Mouse (Mus musculus) embryo, embryonic 10.5 days (tissue): ENCODE results near the gene Prrx1.
A peak's percentile ranks its signal among the peaks of the same experiment; 100 is the strongest.

ENCODE experiments used
- DNase-seq: peaks from one replicate; pipeline ENCODE4 v3.0.0-alpha.2; 2015; ENCODE audit warnings: low spot score

Gene Prrx1

GRCm38 (mm10) chr1:163313101-163313773 lies at the start of gene Prrx1:
Prrx1 (minus strand) TSS chr1:163313710.
- DNase-seq, result peak; percentile 85

- DNase-seq, result no peak
These were observed 48.7 kb upstream of the Prrx1 start for GRCm38 (mm10) chr1:163362202-163362601.

DNA sequence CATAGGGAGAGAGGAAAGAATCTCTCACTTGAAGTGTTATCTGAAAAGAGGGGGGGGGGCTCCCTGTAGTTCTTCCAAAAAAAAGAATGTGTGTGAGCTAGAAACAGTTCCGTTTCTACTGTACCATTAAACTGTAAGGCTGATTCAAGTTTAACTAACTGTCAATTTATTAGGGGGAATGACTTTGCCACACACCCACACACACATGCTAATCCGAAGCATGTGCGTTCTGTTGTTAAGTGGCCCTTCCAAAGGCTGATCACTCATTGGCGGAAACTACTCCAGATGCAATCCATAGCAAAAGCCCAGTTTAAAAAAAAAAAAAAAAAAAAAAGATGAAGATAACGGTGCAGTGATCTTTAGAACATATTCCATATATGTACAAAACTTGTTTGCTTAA lies 47.9 kb upstream of the Prrx1 start:
- DNase-seq, result no peak

GRCm38 (mm10) chr1:163360796-163361195 lies 47.3 kb upstream of the Prrx1 start:
- no peak for DNase-seq

- no peak for DNase-seq
These were observed 46.0 kb upstream of the Prrx1 start for GRCm38 (mm10) chr1:163359521-163359920.

DNA sequence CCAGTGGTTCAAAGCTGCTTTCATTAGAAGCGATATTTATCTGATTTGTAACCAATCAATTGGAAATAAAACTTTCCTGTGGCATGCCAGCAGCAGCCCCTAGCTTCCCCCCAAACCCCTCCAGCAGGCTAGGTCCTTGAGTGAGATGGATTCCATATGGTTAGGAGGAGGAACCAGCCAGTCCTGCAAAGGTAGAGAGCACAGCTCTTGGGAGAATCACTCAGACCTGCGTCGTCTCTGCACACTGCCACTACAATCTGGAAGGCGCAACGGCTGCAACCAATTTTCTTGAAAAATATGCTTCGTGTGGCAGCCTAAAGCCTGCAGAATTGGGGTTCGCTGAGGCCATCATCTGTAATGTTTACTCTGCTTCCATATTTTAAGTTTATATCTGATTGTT lies 44.7 kb upstream of the Prrx1 start:
- peak; percentile 45 for DNase-seq

GRCm38 (mm10) chr1:163357733-163358132 lies 44.2 kb upstream of the Prrx1 start:
- peak; percentile 26 for DNase-seq

DNA sequence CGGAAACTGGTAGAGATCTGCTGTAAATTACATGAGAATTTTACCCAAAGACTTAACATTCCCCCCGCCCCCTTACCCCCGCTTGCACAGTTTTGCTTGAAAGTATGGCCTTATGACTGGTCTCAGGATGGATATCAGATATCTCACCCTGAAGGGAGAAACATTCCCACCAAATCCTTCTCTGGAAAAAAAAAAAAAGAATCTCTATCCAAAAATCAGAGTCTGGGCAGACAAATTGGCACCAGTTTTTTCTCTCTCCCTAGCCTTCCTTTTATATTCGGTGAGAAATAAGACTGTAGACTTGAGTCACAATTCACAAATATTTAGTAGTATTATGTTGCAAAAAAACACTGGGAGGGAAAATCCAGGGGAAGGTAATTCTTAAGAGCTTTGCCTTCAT lies 42.7 kb upstream of the Prrx1 start:
- no peak for DNase-seq

DNA sequence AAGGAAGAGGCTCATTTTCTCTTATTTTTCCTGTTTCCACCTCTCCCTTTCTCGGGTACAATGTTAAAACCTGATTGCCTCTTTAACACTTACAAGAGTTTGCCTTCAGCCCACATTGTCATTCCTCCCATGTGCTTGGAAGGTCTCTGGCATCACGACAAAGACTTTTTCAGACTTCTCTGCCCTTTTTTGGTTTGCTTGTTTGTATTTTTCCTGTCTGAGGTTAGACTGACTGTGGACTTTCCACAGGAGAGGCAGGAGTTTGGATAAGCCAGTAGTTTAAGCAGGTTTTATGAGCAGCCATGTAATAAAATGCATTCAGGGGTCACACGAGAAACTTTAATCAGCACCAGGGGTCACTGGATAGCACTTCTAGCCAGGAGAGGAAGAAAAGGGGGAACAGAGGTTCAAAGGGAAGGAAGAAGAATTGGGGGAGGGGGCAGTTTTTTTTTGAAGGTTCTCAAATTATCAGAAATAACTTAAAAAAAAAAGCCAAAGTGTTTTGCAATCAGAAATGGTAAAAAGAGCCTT lies 42.2 kb upstream of the Prrx1 start:
- peak; percentile 60 for DNase-seq

DNA sequence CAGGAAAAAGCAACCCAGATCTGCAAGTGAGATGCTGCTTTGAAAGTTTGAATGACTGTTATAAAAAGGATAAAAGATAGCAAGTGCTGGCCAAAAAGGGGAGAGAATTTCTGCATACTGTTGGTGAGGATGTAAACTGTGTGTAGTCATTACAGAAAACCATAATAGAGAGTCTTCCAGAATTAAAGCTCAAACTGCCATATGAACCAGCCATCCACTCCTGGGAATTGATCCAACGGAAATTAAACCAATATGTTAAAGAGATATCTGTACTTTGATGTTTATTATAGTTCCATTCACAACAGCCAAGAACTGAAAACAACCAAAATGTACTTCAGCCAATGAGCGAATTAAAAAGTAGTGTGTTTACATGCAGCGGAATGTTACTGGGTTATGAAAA lies 37.5 kb upstream of the Prrx1 start:
- DNase-seq, result no peak

GRCm38 (mm10) chr1:163345541-163345940 lies 32.0 kb upstream of the Prrx1 start:
- DNase-seq, result no peak

- DNase-seq, result no peak
These were observed 31.4 kb upstream of the Prrx1 start for GRCm38 (mm10) chr1:163344931-163345330.

DNA sequence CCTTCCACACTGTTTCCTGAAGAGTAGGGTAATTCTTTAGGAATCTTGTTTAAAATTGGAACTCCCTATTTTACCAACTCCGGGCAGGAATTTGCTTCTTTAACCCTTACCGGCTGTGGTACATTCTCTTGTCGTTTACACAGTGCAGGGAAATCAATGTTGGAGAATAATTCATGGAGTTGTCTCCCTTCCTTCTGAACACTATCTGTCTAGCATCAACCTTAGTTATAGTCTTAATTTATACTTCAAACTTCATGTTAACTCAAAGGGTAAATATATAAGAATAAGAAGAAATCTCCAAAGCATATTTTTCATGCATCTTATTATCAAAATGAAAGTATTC lies 25.7 kb upstream of the Prrx1 start:
- DNase-seq, result no peak

DNA sequence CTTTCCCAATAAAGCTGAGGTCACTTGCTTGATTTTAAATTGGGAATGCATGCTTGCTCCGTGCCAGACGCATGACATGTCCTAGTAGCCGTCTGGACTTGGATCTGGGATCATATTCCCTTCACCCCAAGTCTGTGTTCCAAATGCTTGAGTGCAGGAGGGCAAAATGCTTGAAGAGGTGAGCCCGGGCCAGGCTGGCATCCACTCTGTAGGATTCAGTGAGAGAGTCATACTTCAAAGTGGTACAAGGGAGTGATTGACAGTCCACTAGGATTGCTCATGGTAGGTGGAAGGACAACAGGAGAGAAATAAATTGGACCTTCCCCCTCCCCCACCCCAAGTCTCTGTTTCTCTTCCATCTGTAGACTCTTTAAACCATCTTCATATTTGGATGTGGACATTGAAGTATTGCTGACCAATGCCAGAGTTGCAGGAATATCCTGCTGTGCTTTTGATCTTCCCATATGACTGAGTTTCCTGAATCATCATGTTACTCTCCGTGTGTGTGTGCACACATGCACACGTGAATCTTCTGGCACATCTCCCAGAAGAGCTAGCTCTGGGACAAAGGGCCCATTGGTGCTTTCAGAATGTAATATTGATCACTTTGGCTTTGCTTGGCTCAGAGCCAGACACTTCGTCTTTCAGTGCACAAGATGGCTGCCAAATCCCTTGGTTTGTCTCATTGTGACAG lies 25.2 kb upstream of the Prrx1 start:
- no peak for DNase-seq

- no peak for DNase-seq
These were observed 24.3 kb upstream of the Prrx1 start for GRCm38 (mm10) chr1:163337821-163338220.

- DNase-seq, result no peak
These were observed 13.8 kb upstream of the Prrx1 start for GRCm38 (mm10) chr1:163327279-163327678.

- no peak for DNase-seq
These were observed 6.4 kb upstream of the Prrx1 start for GRCm38 (mm10) chr1:163319669-163320571.

DNA sequence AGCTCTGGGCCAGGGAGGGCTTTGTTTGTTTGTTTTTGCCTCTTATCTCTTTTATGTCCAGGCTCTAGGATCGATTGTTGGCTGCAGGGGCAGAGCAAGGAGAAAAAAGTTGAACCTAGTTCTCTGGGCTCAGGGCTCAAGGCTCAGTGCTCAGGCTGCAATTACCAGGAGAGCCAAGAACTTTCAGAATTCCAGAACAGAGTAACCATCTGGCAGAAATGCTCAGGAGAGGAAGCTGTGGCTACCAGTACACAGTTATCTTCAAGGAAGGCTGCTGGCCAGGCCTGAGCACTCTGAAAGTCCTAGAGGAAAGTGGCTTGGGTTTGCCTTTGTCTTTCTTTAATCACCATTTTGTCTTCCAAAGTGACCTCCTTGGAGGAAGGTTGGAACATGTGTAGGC lies 3.4 kb upstream of the Prrx1 start:
- DNase-seq, result no peak

GRCm38 (mm10) chr1:163314829-163315301 lies 1.4 kb upstream of the Prrx1 start:
- DNase-seq, result peak; percentile 85

DNA sequence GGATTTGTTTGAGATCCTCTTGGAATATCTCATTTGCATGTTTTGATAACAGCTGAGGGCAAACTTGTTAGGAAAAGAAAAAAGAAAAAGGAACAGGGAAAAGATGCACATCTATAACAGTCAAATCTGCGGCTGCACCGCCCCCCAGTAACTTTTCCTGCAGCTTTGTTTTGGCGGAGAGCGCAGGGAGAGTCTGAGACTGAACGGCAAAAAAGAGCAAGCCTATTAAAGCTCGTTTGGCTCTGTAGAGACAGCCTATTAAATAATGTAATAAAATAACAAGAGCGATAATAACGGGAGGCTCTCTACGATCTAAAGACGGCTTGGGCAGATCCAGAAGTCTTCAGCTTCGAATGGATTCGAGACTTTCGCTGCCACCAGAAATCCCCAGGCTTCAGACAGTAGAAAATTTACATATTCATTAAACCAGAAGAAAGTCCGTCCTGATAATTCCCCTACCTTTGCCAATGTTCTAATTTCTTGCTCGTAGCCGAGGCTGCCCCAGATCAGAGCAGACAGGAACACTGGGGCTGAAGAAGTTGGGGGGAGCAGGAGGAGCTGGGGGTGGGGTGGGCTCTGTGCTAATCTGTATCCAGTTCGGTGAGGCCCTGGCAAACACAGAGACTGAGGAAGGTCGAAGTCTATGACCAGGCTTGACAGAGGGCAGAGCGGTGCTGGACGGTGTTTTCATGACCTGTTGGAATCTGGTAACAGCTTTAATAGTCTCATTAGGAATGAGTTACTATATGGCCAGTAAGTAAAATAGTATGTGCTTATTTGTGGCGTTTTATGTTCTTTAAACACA lies 613 bp upstream of the Prrx1 start:
- peak; percentile 65 for DNase-seq
